Mouse (Mus musculus): Measurements from ENCODE around the gene Gm3402.
"Not testable (repeated sequence)": the region's sequence is repeated elsewhere in the genome, so short reads cannot be mapped to it uniquely, and the experiment has no call there.

GRCm38 (mm10) chr5:146481665-146482064 is 32.3 kb upstream of the Gm3402 start, which contains the start of gene Gm6408:
- TF ChIP-seq CTCF (IDR thresholded peaks at IDR 0.05; ENCODE audit: insufficient read depth, low read length); POLR2A (IDR thresholded peaks at IDR 0.05; ENCODE audit: borderline replicate concordance, extremely low read depth, low read depth, low read length): not testable (repeated sequence)
